Comparison of ENCODE assay signal across 9 mouse cellular contexts in the genomic region with DNA sequence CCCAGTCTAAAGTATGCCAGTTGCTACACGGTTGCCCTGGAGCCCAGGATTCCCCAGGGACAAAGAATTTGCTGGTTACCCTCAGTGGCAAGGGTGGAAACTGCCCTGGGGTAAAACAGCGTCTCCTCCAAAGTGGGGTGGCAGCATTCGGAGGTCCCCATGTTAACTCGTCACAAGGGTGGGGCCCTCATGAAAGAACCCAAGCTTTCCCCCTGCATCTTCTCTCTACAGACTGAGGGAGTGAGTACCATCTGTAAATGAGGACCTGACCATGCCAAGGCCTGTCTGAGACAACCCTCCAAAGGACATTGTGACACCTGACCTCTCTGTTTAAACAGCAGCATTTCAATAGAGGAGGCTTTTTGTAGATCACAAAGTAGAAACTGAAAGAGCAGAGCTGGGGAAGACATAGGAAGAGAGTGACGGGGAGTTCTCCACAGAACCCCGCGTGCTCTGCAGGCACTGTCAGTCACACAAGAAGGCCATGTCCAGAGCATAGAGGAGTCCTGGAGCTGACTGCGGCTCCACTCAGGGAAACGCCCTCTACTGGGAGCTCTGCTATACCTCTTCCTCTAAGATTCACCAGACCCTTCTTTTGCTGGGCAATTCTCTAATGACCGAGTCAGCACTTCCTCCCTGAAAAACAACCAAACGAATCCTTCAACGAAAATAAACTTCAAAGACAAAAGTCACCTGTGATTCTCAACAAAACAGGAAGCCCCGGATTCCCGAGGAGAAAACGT. TPM values are rescaled to one million over a fixed set of nuclear protein-coding genes. Genes with fewer than 3 reads are reported as not detected.
A peak's percentile ranks its signal among the peaks of the same experiment; 100 is the strongest.
DNase-seq lines count a peak whose midpoint lies in the region; ATAC-seq and TF ChIP-seq lines count a peak whose summit lies in the region.
"Had no signal": no experiment of that assay in that cellular context is flagged by ENCODE, and none has a peak within 500 bp of the region (broad histone marks: within the 10 kb centered on the region; RNA-seq: fewer than 3 reads in every experiment).

No protein-coding gene starts in this region.

- no peak overlapping the region for H3K9ac ChIP-seq in intestine, postnatal 0 days (ENCODE audit: low read depth, low read length)
- H3K9ac ChIP-seq in intestine, embryonic 15.5 days: no peak overlapping the region
- H3K9ac ChIP-seq in ES-Bruce4 (ENCODE audit: low read depth, poor library complexity, severe bottlenecking): no peak overlapping the region
- no peak overlapping the region for H3K9ac ChIP-seq in midbrain, embryonic 12.5 days (replicated peaks)
- H3K9ac ChIP-seq: liver, embryonic 15.5 days had no signal

- H3K9me3 ChIP-seq in intestine, postnatal 0 days (ENCODE audit: control insufficient read depth): no peaks in the 10 kb centered on the region
- no peaks in the 10 kb centered on the region for H3K9me3 ChIP-seq in intestine, embryonic 15.5 days
- H3K9me3 ChIP-seq in ES-Bruce4 (replicated peaks; ENCODE audit: control insufficient read depth, insufficient read depth, low read length, poor library complexity, severe bottlenecking): no peaks in the 10 kb centered on the region
- H3K9me3 ChIP-seq in midbrain, embryonic 12.5 days: no peaks in the 10 kb centered on the region
- H3K9me3 ChIP-seq: liver, embryonic 15.5 days had no signal

- TF ChIP-seq CTCF in intestine, postnatal 0 days (IDR thresholded peaks at IDR 0.05; ENCODE audit: low read depth): peak; percentile 60
- peak; percentile 66 for TF ChIP-seq CTCF in ES-Bruce4 (IDR thresholded peaks at IDR 0.05; ENCODE audit: low read depth, low read length)
- TF ChIP-seq CTCF in bone marrow macrophage, adult 2 months (IDR thresholded peaks at IDR 0.05; ENCODE audit: low read depth, low read length): peak; percentile 41

- peak; percentile 29 for DNase-seq in induced T-regulatory cell, adult 2 months (ENCODE audit: low read depth)
- no peak for DNase-seq in urinary bladder, adult 2 months (ENCODE audit: low spot score)
- no peak for DNase-seq in cerebellum, postnatal 36 days

- H3K4me2 ChIP-seq in intestine, postnatal 0 days (replicated peaks; ENCODE audit: low read depth): no peak overlapping the region
- H3K4me2 ChIP-seq in intestine, embryonic 15.5 days (replicated peaks): no peak overlapping the region
- H3K4me2 ChIP-seq in midbrain, embryonic 12.5 days (replicated peaks): 0 out of 2 replicates have a peak overlapping the region, but pooled peaks have one; percentile 3
- H3K4me2 ChIP-seq: liver, embryonic 15.5 days had no signal

- 40% methylated on average over 15 of the region's 15 CpGs for WGBS in intestine, postnatal 0 days
- WGBS in intestine, embryonic 15.5 days: 35% methylated on average over 15 of the region's 15 CpGs
- 36% methylated on average over 15 of the region's 15 CpGs for WGBS in midbrain, embryonic 12.5 days

- no peaks in the 10 kb centered on the region for H3K36me3 ChIP-seq in intestine, postnatal 0 days (ENCODE audit: control insufficient read depth, insufficient read depth)
- no peaks in the 10 kb centered on the region for H3K36me3 ChIP-seq in intestine, embryonic 15.5 days
- H3K36me3 ChIP-seq in ES-Bruce4 (ENCODE audit: control insufficient read depth, insufficient read depth, low read length, poor library complexity, severe bottlenecking): no peaks in the 10 kb centered on the region
- no peaks in the 10 kb centered on the region for H3K36me3 ChIP-seq in midbrain, embryonic 12.5 days
- H3K36me3 ChIP-seq: liver, embryonic 15.5 days had no signal

- no peak overlapping the region for H3K27ac ChIP-seq in intestine, postnatal 0 days (ENCODE audit: low read depth, low read length)
- H3K27ac ChIP-seq in intestine, embryonic 15.5 days: no peak overlapping the region
- no peak overlapping the region for H3K27ac ChIP-seq in ES-Bruce4 (ENCODE audit: insufficient read depth, low read length)
- no peak overlapping the region for H3K27ac ChIP-seq in bone marrow macrophage, adult 2 months (ENCODE audit: insufficient read depth, low read depth, low read length)
- peak overlapping the region; percentile 56 for H3K27ac ChIP-seq in midbrain, embryonic 12.5 days (replicated peaks)
- H3K27ac ChIP-seq: liver, embryonic 15.5 days had no signal

- no peak for ATAC-seq in intestine, postnatal 0 days
- no peak for ATAC-seq in intestine, embryonic 15.5 days
- peak; percentile 56; the same call in 1 of the 2 replicates for ATAC-seq in midbrain, embryonic 12.5 days (ENCODE audit: low FRiP score, low read depth)

- TF ChIP-seq EP300 in ES-Bruce4 (IDR thresholded peaks at IDR 0.05; ENCODE audit: insufficient read depth, low read depth, low read length): no peak

- no peak overlapping the region for H3K4me3 ChIP-seq in intestine, postnatal 0 days (ENCODE audit: low read depth, low read length)
- no peak overlapping the region for H3K4me3 ChIP-seq in intestine, embryonic 15.5 days (replicated peaks)
- H3K4me3 ChIP-seq in ES-Bruce4 (ENCODE audit: low read depth, low read length): no peak overlapping the region
- no peak overlapping the region for H3K4me3 ChIP-seq in bone marrow macrophage, adult 2 months (ENCODE audit: insufficient read depth, low read length)
- H3K4me3 ChIP-seq in midbrain, embryonic 12.5 days: no peak overlapping the region
- H3K4me3 ChIP-seq: liver, embryonic 15.5 days had no signal

- TF ChIP-seq POLR2A in ES-Bruce4 (IDR thresholded peaks at IDR 0.05; ENCODE audit: insufficient read depth, low read length): no peak
- no peak for TF ChIP-seq POLR2A in bone marrow macrophage, adult 2 months (IDR thresholded peaks at IDR 0.05; ENCODE audit: borderline replicate concordance, low read depth, low read length)

- H3K4me1 ChIP-seq in intestine, postnatal 0 days (replicated peaks; ENCODE audit: control insufficient read depth, insufficient read depth, low read length): no peaks in the 10 kb centered on the region
- H3K4me1 ChIP-seq in intestine, embryonic 15.5 days (replicated peaks): no peaks in the 10 kb centered on the region
- H3K4me1 ChIP-seq in ES-Bruce4 (ENCODE audit: control insufficient read depth, insufficient read depth, low read length): peaks cover 2% of the 10 kb centered on the region
- peaks cover 12% of the 10 kb centered on the region for H3K4me1 ChIP-seq in bone marrow macrophage, adult 2 months (ENCODE audit: control insufficient read depth, insufficient read depth, low read length)
- peaks cover 11% of the 10 kb centered on the region for H3K4me1 ChIP-seq in midbrain, embryonic 12.5 days

- no peaks in the 10 kb centered on the region for H3K27me3 ChIP-seq in intestine, postnatal 0 days (replicated peaks; ENCODE audit: control insufficient read depth, insufficient read depth, low read length)
- no peaks in the 10 kb centered on the region for H3K27me3 ChIP-seq in intestine, embryonic 15.5 days (replicated peaks)
- H3K27me3 ChIP-seq in ES-Bruce4 (ENCODE audit: control insufficient read depth, insufficient read depth, low read length, poor library complexity, severe bottlenecking): no peaks in the 10 kb centered on the region
- no peaks in the 10 kb centered on the region for H3K27me3 ChIP-seq in midbrain, embryonic 12.5 days

RNA-seq across cellular contexts. Expression of gene Lpcat1, which starts 49.3 kb away (rescaled TPM):
- polyA plus RNA-seq in intestine, postnatal 0 days (2015; fragmentation: Nextera tagmentation; extraction: Ambion mirVana): 8.2 and 8.4 TPM in 2 replicates
- 19.8 and 22.5 TPM in 2 replicates for polyA plus RNA-seq in intestine, embryonic 15.5 days (2015; fragmentation: Nextera tagmentation; extraction: Ambion mirVana)
- 44.8 and 52.2 TPM in 2 replicates for polyA plus RNA-seq in ES-Bruce4 (2011; ENCODE audit: insufficient read depth, insufficient read length, low read depth, missing spikeins)
- 39.5 and 45.3 TPM in 2 replicates for polyA plus RNA-seq in bone marrow macrophage, adult 2 months (2012; ENCODE audit: insufficient read depth, insufficient read length, missing spikeins)
- polyA plus RNA-seq in midbrain, embryonic 12.5 days (2016; fragmentation: Nextera tagmentation; extraction: Ambion mirVana): 67.6 and 68.1 TPM in 2 replicates
- polyA plus RNA-seq in urinary bladder, adult 2 months (2012; rRNA removed): 15.2 and 17.2 TPM in 2 replicates
